Mouse (Mus musculus) midbrain, embryonic 15.5 days (tissue): ENCODE measurements around the gene Nfic. TPM values are rescaled to one million over a fixed set of nuclear protein-coding genes. Genes with fewer than 3 reads are reported as not detected.

Experiments used
- ATAC-seq: fragments of 200-750 bp; cut with Nextera tagmentation; replicated peaks from 2 replicates; pipeline ENCODE4 v1.8.0; 2017; ENCODE audit warnings: moderate TSS enrichment
- H3K27ac ChIP-seq: fragments of 300-500 bp; sonication (generic); 2 replicates; pipeline ENCODE4 v1.5.1; 2015; ENCODE audit warnings: mild to moderate bottlenecking, inconsistent platforms
- H3K27me3 ChIP-seq: fragments of 300-500 bp; sonication (generic); replicated peaks from 2 replicates; pipeline ENCODE4 v1.6.1; 2015; ENCODE audit warnings: inconsistent platforms
- H3K36me3 ChIP-seq: fragments of 300-500 bp; sonication (generic); replicated peaks from 2 replicates; pipeline ENCODE4 v1.6.1; 2015; ENCODE audit warnings: inconsistent platforms
- H3K4me1 ChIP-seq: fragments of 300-500 bp; sonication (generic); 2 replicates; pipeline ENCODE4 v1.6.1; 2015; ENCODE audit warnings: inconsistent platforms
- H3K4me2 ChIP-seq: fragments of 300-500 bp; sonication (generic); 2 replicates; pipeline ENCODE4 v1.6.1; 2015; ENCODE audit warnings: inconsistent platforms, mild to moderate bottlenecking, moderate library complexity
- H3K4me3 ChIP-seq: fragments of 300-500 bp; sonication (generic); 2 replicates; pipeline ENCODE4 v1.5.1; 2015; ENCODE audit warnings: mild to moderate bottlenecking, inconsistent platforms
- H3K9ac ChIP-seq: fragments of 300-500 bp; sonication (generic); 2 replicates; pipeline ENCODE4 v1.6.1; 2015; ENCODE audit warnings: mild to moderate bottlenecking, inconsistent platforms
- H3K9me3 ChIP-seq: fragments of 300-500 bp; sonication (generic); 2 replicates; pipeline ENCODE4 v1.6.1; 2016; ENCODE audit warnings: inconsistent platforms
- WGBS: fragments of 180-500 bp; shearing (Covaris S2); methylation state at CpG from one replicate; pipeline ENCODE4 v1.1.7; 2015; ENCODE audit warnings: mixed read lengths; 5-methylcytosine and 5-hydroxymethylcytosine counted together
- polyA plus RNA-seq: library from polyadenylated mRNA; unstranded; fragments of >200 nt; fragmentation: Nextera tagmentation; extraction: Ambion mirVana; gene quantifications from 2 replicates; pipeline ENCODE4 v1.2.1, GENCODE M21; 2015

Nfic gene
- polyA plus RNA-seq, 1 experiment from 2014 or later: 18.1 TPM

DNA sequence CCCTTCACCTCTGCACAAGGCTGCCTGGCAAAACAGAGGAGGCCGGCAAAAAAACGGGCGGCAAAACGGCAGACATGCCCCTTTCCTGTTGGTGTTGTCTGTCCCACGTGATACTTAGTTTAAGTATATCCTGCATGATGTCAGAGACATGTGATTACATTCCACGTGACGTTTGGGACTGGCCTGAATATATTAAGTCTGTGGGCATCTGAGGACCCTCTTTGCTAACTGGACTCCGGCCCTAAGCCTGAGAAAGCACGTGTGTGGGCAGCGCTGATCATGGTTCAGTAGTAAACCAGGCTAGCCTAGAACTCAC lies 54.3 kb downstream of the Nfic start:
- ATAC-seq: 0 out of 2 replicates have a peak, but pooled peaks have one; percentile 1
- Histone ChIP-seq H3K27me3 (peaks cover 7% of the 10 kb centered on the region; the same call in 1 of the 2 replicates), H3K9me3 (no peaks in the 10 kb centered on the region), H3K4me1 (peaks cover 40% of the 10 kb centered on the region), H3K9ac (no peak overlapping the region), H3K4me2 (0 out of 2 replicates have a peak overlapping the region, but pooled peaks have one; percentile 24), H3K27ac (peak overlapping the region; percentile 74), H3K36me3 (peaks cover 9% of the 10 kb centered on the region; the same call in 1 of the 2 replicates), H3K4me3 (no peak overlapping the region)
- 27% methylated on average over 10 of the region's 10 CpGs for WGBS

DNA sequence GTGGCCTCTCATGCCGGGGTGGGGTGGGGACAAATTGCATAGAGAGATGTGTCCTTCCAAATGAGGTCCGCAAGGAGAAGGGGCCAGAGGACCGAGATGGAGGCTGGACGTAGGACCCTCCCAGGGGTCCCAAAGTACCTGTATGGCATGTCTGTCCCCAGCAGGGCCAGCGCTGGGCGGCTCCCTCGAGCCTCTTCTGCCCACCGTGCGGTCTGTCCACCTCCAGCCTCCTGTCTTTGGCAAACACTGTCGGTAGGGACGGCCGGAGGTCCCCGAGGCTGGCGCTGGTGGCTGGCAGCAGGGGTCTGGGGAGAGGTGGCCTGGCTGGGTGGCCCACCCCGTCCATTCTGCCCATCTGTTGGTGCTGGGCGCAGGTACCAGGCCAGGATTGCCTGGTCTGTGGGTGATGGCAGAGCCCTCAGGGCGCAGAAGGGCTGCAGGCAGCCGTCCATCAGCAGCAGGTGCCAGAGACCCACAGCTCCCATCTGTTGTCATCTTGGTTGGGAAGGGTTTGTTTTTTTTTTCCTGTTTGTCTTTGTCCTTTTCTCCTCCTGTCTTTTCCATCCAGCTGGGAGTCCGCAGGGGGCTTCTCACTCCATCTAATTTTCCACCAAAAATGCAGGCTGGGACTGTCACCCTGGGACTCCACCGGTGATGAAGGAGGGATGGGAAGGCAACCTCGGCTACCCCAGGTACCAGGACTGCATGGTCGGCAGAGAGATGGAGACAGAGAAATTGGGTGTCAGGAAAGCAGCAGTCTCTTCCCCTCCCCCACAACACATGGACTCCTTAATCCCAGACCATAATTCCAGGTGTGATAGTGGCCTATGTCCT lies 54.8 kb downstream of the Nfic start:
- no peak for ATAC-seq
- H3K4me3 ChIP-seq: no peak overlapping the region
- peak overlapping the region; percentile 24 for H3K4me2 ChIP-seq
- 51% methylated on average over 22 of the region's 22 CpGs for WGBS
- H3K27ac ChIP-seq: peak overlapping the region; percentile 74
- peaks cover 5% of the 10 kb centered on the region; the same call in 1 of the 2 replicates for H3K36me3 ChIP-seq
- H3K9ac ChIP-seq: no peak overlapping the region
- H3K4me1 ChIP-seq: peaks cover 44% of the 10 kb centered on the region
- H3K9me3 ChIP-seq: no peaks in the 10 kb centered on the region
- 0 out of 2 replicates have a peak, but pooled peaks cover 3% of the 10 kb centered on the region for H3K27me3 ChIP-seq

GRCm38 (mm10) chr10:81399798-81400308 lies 55.6 kb downstream of the Nfic start:
- H3K27ac ChIP-seq: no peak overlapping the region
- ATAC-seq: no peak
- 77% methylated on average over 18 of the region's 18 CpGs for WGBS
- no peaks in the 10 kb centered on the region for H3K9me3 ChIP-seq
- 0 out of 2 replicates have a peak, but pooled peaks cover 3% of the 10 kb centered on the region for H3K27me3 ChIP-seq
- peaks cover 3% of the 10 kb centered on the region; the same call in 1 of the 2 replicates for H3K36me3 ChIP-seq
- H3K4me2 ChIP-seq: no peak overlapping the region
- H3K9ac ChIP-seq: no peak overlapping the region
- H3K4me1 ChIP-seq: peaks cover 44% of the 10 kb centered on the region
- no peak overlapping the region for H3K4me3 ChIP-seq

GRCm38 (mm10) chr10:81399296-81399695 lies 56.1 kb downstream of the Nfic start:
- no peak for ATAC-seq
- Histone ChIP-seq H3K27me3 (no peaks in the 10 kb centered on the region), H3K9ac (no peak overlapping the region), H3K27ac (no peak overlapping the region), H3K9me3 (no peaks in the 10 kb centered on the region), H3K4me1 (peaks cover 44% of the 10 kb centered on the region), H3K4me3 (no peak overlapping the region), H3K4me2 (no peak overlapping the region), H3K36me3 (no peaks in the 10 kb centered on the region)
- WGBS: 71% methylated on average over 5 of the region's 5 CpGs

DNA sequence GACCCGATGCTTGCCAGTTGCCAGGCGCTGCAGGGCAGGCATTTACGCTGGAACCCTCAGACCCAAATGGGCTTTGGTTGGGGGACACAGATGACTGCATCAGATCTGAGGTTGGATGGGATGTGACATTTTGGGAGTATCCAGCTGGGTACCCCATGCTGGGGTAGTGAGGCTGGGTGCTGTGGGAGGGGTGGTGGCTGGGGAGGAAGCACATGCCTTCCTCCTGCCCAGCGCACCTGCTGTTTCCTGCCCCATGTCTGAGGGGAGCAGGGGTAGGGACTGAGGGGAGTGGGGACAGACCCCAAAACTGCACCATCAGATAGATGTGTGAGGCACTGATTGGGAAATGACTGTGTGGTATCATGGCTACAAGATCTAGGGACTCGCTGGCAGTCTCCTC lies 58.7 kb downstream of the Nfic start:
- no peaks in the 10 kb centered on the region for H3K27me3 ChIP-seq
- ATAC-seq: no peak
- no peak overlapping the region for H3K4me2 ChIP-seq
- WGBS: 59% methylated on average over 5 of the region's 5 CpGs
- H3K27ac ChIP-seq: peak overlapping the region; percentile 3; the same call in 1 of the 2 replicates
- no peaks in the 10 kb centered on the region for H3K36me3 ChIP-seq
- no peak overlapping the region for H3K9ac ChIP-seq
- H3K4me1 ChIP-seq: peaks cover 33% of the 10 kb centered on the region
- no peak overlapping the region for H3K4me3 ChIP-seq
- no peaks in the 10 kb centered on the region for H3K9me3 ChIP-seq

DNA sequence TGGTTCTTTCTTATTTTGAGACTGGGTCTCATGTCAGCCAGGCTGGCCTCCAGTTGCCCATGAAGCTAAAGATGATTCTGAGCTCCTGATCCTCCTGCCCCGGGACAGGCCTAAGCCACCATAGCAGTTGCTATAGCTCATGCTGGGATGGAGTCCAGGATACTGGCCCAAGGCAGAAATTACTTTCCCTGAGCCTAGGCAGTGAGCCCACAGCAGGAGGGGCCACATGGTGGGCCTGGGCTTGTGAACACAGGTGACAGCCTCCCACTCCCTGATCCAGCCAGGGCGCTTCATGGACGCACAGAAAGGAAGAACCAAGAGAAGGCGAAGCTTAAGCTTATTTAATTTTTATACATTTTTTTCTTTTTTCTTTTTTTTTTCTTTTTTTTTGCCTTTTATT lies 59.6 kb downstream of the Nfic start:
- H3K27ac ChIP-seq: no peak overlapping the region
- no peaks in the 10 kb centered on the region for H3K27me3 ChIP-seq
- 82% methylated on average over 4 of the region's 4 CpGs for WGBS
- ATAC-seq: no peak
- no peaks in the 10 kb centered on the region for H3K9me3 ChIP-seq
- no peak overlapping the region for H3K4me3 ChIP-seq
- H3K36me3 ChIP-seq: no peaks in the 10 kb centered on the region
- H3K9ac ChIP-seq: no peak overlapping the region; the same call in 1 of the 2 replicates
- H3K4me1 ChIP-seq: peaks cover 25% of the 10 kb centered on the region
- H3K4me2 ChIP-seq: no peak overlapping the region

DNA sequence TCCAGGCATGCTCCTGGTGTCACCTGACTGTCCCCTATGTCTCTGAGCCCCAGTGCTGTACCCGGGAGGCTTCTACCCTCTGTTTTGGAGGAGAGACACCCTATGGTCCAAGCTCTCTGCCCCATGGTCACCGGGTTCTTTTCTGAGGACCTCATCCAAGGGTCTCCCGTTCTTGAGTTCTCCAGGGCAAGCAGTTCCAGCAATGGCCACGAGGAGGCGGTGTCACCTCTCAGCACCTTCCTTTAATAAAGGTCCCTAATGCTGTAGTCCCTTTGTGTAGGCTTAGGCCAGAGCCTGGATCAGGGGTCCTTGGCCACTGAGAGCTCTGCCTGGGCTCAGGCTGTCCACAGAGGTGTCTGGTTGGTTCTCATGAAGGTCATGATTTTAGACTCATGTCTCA lies 60.3 kb downstream of the Nfic start:
- H3K4me2 ChIP-seq: no peak overlapping the region
- no peak overlapping the region for H3K9ac ChIP-seq
- H3K36me3 ChIP-seq: no peaks in the 10 kb centered on the region
- H3K9me3 ChIP-seq: no peaks in the 10 kb centered on the region
- no peak for ATAC-seq
- H3K4me3 ChIP-seq: no peak overlapping the region
- H3K4me1 ChIP-seq: peaks cover 20% of the 10 kb centered on the region
- 17% methylated on average over 5 of the region's 5 CpGs for WGBS
- no peak overlapping the region for H3K27ac ChIP-seq
- no peaks in the 10 kb centered on the region for H3K27me3 ChIP-seq

GRCm38 (mm10) chr10:81393456-81394063 lies 61.9 kb downstream of the Nfic start:
- no peak overlapping the region for H3K27ac ChIP-seq
- peak overlapping the region; percentile 15; the same call in 1 of the 2 replicates for H3K4me3 ChIP-seq
- 7% methylated on average over 19 of the region's 19 CpGs for WGBS
- H3K4me2 ChIP-seq: peak overlapping the region; percentile 36
- H3K9me3 ChIP-seq: no peaks in the 10 kb centered on the region
- ATAC-seq: no peak
- peaks cover 23% of the 10 kb centered on the region for H3K4me1 ChIP-seq
- no peaks in the 10 kb centered on the region for H3K27me3 ChIP-seq
- no peaks in the 10 kb centered on the region; the same call in 1 of the 2 replicates for H3K36me3 ChIP-seq
- no peak overlapping the region for H3K9ac ChIP-seq

DNA sequence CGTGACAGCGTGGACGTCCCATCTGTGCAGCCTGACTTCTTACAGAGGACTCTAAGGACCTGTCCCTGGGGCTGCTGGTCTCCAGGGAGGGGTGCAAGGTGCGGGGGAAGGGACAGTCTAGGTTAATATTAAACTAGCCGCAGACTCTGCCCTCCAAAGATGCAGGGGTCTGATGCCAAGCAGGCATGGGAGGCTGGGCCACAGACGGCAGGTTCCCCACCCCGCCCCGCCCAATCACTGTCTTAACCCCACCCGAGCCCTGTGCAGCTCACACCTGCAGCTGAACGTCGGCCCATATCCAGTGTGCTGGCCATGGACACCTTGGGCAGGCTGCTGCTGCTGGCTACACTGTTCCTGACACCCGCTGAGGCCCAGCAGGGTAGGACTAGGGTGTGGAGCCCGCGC lies 62.7 kb downstream of the Nfic start, which contains the start of gene Smim24:
TSS of gene Smim24 (plus strand) at position 271 of the 405 bp plus-strand sequence.
- no peaks in the 10 kb centered on the region for H3K9me3 ChIP-seq
- no peak within 1 kb of the TSS for H3K27ac ChIP-seq
- peaks cover 23% of the 10 kb centered on the region for H3K4me1 ChIP-seq
- H3K9ac ChIP-seq: no peak within 1 kb of the TSS
- H3K36me3 ChIP-seq: peaks cover 3% of the 10 kb centered on the region; the same call in 1 of the 2 replicates
- no peak for ATAC-seq
- peak within 1 kb of the TSS; percentile 15; the same call in 1 of the 2 replicates for H3K4me3 ChIP-seq
- peak within 1 kb of the TSS; percentile 36 for H3K4me2 ChIP-seq
- WGBS: 64% methylated on average over 14 of the region's 14 CpGs
- no peaks in the 10 kb centered on the region for H3K27me3 ChIP-seq

- no peak overlapping the region for H3K27ac ChIP-seq
- no peak for ATAC-seq
- peaks cover 8% of the 10 kb centered on the region; the same call in 1 of the 2 replicates for H3K36me3 ChIP-seq
- H3K9me3 ChIP-seq: no peaks in the 10 kb centered on the region
- no peak overlapping the region for H3K9ac ChIP-seq
- H3K27me3 ChIP-seq: no peaks in the 10 kb centered on the region
- H3K4me1 ChIP-seq: peaks cover 23% of the 10 kb centered on the region
- H3K4me3 ChIP-seq: no peak overlapping the region
- WGBS: 86% methylated on average over 6 of the region's 6 CpGs
- H3K4me2 ChIP-seq: no peak overlapping the region
These were observed 63.2 kb downstream of the Nfic start for GRCm38 (mm10) chr10:81392270-81392669.

DNA sequence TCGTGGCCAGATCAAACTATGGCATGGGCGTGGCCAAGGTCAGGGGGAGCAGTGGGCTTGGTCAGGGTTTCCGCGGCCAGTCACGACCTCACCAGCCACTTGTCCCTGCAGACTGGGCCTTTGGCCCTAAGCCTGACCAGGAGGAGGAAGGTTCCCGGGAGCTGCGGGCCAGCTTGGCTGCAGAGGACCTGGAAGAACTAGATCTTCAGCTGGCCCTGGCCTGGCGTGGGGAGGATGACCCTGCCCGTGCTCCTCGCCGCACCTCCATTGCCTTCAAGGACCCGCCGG lies 64.8 kb downstream of the Nfic start:
- ATAC-seq: no peak
- H3K9ac ChIP-seq: no peak overlapping the region
- 93% methylated on average over 13 of the region's 13 CpGs for WGBS
- H3K4me2 ChIP-seq: no peak overlapping the region
- peaks cover 10% of the 10 kb centered on the region; the same call in 1 of the 2 replicates for H3K36me3 ChIP-seq
- H3K4me1 ChIP-seq: peaks cover 20% of the 10 kb centered on the region
- H3K27me3 ChIP-seq: no peaks in the 10 kb centered on the region
- H3K4me3 ChIP-seq: no peak overlapping the region
- H3K27ac ChIP-seq: no peak overlapping the region
- no peaks in the 10 kb centered on the region for H3K9me3 ChIP-seq
